Mouse (Mus musculus): ENCODE measurements around the gene Tom1.

- TF ChIP-seq CTCF (IDR thresholded peaks at IDR 0.05; ENCODE audit: low read depth, low read length) = no peak
- TF ChIP-seq POLR2A (IDR thresholded peaks at IDR 0.05; ENCODE audit: extremely low read depth, insufficient read depth, low read length) = no peak
Observed at GRCm38 (mm10) chr8:75035640-75036039, 2.1 kb downstream of the Tom1 start.

All from liver, adult 2 months (tissue).